Mouse (Mus musculus) ovary, postnatal 36 days (tissue): ENCODE measurements at regions not wholly inside any gene's neighbourhood (a gene's known extent, or its start where the extent isn't known, plus 50 kb on each side); places are given as distances from the start of the nearest gene placed in this dataset.

Experiments used
- DNase-seq: peaks from one replicate; pipeline ENCODE4 v3.0.0; 2022; ENCODE audit warnings: low spot score, mixed read lengths

- DNase-seq = no peak
Measured at GRCm38 (mm10) chrX:99340223-99340622, 130.8 kb downstream of the Pja1 start.

- DNase-seq = no peak
Measured at GRCm38 (mm10) chrX:99339081-99339876, 131.8 kb downstream of the Pja1 start.

- no peak for DNase-seq
Measured at GRCm38 (mm10) chrX:99336616-99337553, 134.2 kb downstream of the Pja1 start.

- DNase-seq = no peak
Measured at GRCm38 (mm10) chrX:99335886-99336589, 135.0 kb downstream of the Pja1 start.

- DNase-seq = no peak
Measured at GRCm38 (mm10) chrX:99332457-99332770, 138.7 kb downstream of the Pja1 start.

GRCm38 (mm10) chrX:99331764-99332456 lies 139.2 kb downstream of the Pja1 start:
- DNase-seq = no peak

- no peak for DNase-seq
Measured at GRCm38 (mm10) chrX:99330386-99330785, 140.7 kb downstream of the Pja1 start.

GRCm38 (mm10) chrX:99328576-99328975 lies 142.5 kb downstream of the Pja1 start:
- no peak for DNase-seq

- DNase-seq = peak; percentile 55
Measured at GRCm38 (mm10) chrX:99326167-99326566, 144.9 kb downstream of the Pja1 start.

- peak; percentile 46 for DNase-seq
Measured at GRCm38 (mm10) chrX:99325460-99325859, 145.6 kb downstream of the Pja1 start.

GRCm38 (mm10) chrX:99324546-99325170 lies 146.4 kb downstream of the Pja1 start:
- no peak for DNase-seq

GRCm38 (mm10) chrX:99319791-99320190 lies 151.3 kb downstream of the Pja1 start:
- no peak for DNase-seq

GRCm38 (mm10) chrX:99319163-99319562 lies 151.9 kb downstream of the Pja1 start:
- DNase-seq = no peak

GRCm38 (mm10) chrX:99318141-99318540 lies 152.9 kb downstream of the Pja1 start:
- DNase-seq = no peak

- DNase-seq = no peak
Measured at GRCm38 (mm10) chrX:99317736-99318135, 153.3 kb downstream of the Pja1 start.

- DNase-seq = no peak
Measured at GRCm38 (mm10) chrX:99316410-99317056, 154.5 kb downstream of the Pja1 start.

- no peak for DNase-seq
Measured at GRCm38 (mm10) chrX:99299110-99299509, 163.2 kb downstream of the Efnb1 start.

GRCm38 (mm10) chrX:99294726-99295125 lies 158.8 kb downstream of the Efnb1 start:
- peak; percentile 26 for DNase-seq

GRCm38 (mm10) chrX:99293967-99294366 lies 158.0 kb downstream of the Efnb1 start:
- DNase-seq = no peak

- no peak for DNase-seq
Measured at GRCm38 (mm10) chrX:99292758-99293157, 156.8 kb downstream of the Efnb1 start.

GRCm38 (mm10) chrX:99291965-99292364 lies 156.0 kb downstream of the Efnb1 start:
- no peak for DNase-seq
